Mouse (Mus musculus) cerebellum, postnatal 36 days (tissue): ENCODE data around the gene Fastkd2.
A peak's percentile ranks its signal among the peaks of the same experiment; 100 is the strongest.

Experiments
- DNase-seq, 2 experiments: peaks; one replicate each; pipeline ENCODE4 v3.0.0; 2021 to 2022; ENCODE audit warnings: mixed read lengths in 2 of 2

The Fastkd2 gene

DNA sequence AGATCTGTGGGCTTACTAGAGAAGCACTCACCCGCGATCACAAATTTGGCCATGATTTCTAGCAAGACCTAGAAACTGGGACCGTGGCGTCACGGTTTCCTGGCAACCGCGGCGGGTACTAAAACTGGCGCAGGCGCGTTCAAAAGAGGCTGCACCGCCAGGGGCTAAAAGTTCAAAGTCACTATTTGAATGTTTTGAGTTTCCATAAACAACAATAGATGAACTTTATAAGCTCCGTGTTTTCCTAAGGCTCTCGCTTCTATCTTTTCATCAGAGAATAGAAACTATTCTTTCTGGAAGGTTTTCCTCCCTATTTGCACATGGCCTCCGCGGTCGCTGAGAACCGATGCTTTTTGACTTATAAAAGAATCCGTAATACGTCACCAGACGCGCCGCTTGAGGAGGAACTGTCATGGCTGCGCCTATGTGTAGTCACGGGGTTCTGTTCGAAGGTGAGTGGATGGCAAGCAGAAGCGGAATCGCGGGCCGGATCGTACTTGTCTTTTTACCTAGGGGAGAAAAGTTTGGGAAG, at the start of gene Fastkd2, which contains the start of gene Mdh1b:
TSS of gene Fastkd2 (plus strand) at position 375 of the 532 bp plus-strand sequence.
TSS of gene Mdh1b (minus strand) at position 79 of the 532 bp plus-strand sequence.
- peak; percentile 86 to 94 for DNase-seq

DNA sequence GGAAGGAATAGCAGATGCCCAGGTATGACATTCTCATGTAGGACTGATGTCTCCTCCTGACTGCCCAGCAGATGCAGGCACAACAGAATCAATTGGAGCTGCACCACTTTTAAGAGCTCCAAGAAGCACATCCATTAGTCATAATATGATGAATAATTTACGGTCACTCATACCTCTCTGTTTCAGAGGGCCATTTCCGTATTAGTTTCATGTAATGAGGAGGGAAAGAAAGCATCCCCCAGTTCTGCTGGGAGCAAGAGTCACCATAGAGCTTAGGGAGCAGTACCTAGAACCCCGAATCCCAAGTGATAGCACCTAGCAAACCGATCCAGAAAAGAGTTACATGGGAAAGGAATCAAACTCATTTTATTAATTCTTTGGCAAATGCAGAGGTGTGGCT, 43.6 kb upstream of the Fastkd2 start, which contains the start of gene Dytn:
TSS of gene Dytn (minus strand) at position 101 of the 400 bp plus-strand sequence.
- DNase-seq = no peak

DNA sequence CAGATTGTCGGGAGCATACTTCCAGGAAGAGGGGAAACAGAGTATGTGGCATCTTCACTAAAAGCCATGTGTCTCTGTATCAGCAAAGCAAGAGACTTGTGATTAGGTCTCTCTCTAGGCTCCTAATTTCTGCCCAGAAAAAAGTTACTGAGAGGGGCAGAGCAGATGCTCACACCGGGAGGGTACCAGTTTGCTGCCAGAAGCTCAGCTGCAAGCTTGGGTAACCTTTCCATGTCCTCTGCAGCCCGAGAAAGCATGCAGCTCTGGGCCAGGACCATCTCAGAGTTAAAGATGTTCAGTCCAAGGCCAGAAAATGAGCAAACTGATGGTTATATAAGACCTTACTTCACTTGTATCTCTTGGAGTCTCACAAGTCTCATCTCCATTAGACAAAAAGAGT, 33.6 kb upstream of the Fastkd2 start:
- peak in 1 of 2 experiments; percentile 4 for DNase-seq

DNA sequence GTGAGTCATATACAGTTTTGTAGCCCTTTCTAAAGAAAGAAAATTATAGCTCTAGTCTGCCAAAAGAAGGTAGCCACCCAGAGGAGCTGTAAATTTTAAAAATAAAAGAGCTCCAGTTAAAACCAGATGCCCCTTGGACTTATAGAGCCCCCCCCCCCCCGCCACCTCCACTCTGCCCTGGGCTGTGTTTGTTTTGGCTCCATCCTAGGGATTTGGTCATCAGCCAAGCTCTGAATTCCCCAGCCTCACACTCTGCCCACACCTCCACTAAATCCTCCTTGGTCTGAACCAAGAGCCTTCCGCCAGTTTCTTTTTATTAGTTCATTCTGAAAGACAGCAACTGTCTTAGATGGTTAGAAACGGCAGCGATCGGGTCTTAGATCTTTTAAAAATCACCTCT, 24.7 kb upstream of the Fastkd2 start:
- DNase-seq = no peak

DNA sequence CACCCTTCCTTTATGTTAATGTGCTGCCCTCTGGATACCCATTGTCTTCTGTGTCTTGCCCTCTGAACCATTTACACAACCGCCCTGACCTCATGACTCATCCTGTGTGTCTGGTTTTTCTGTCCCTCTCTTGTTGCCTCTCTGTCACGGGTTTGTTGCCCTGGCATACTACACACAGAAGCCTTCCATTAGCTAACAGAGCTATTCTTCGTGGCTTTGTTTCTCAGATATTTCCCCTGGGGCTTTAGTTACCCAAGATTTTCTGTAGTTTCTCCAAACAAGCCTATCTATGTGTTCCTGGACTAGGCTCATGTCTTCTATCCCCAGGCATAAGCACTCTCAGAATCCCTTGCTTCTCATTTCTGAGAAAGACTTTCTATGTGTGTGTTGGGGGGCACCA, 21.5 kb upstream of the Fastkd2 start:
- no peak for DNase-seq

DNA sequence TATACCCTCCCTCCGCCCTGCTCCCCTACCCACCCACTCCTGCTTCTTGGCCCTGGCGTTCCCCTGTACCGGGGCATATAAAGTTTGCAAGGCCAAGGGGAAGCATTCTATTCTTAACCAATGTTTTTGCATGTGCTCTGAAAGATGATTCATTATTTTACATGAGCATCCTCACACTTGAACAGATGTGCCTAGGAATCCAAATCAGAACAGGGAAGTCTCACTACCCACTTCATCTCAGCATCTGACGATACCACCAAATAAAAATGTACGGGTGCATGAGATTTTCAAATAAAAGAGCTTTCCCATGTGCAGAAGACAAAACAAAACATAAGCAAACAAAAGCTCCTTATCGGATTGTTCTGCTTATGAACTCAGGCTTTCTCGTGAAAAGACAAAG, 10.3 kb upstream of the Fastkd2 start:
- no peak for DNase-seq

DNA sequence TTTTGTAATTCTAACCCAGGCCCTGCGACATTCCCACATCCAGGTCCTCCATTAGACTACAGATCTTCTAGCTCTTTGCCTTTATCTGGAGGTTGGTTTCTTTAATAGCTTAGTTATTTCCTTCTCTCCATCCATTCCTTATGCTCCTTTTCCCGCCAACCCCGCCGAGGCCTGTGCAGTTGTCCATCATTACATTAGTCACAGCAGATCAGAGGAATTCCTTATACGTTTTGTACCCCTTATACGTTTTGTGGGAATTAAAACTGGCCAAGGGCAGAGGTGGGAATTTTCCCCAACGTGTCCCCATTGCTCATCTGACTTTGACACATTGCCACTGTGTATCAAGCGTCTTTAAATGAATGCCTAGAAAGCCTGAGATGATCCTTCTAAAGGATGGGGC, 618 bp upstream of the Fastkd2 start:
- DNase-seq = peak in 1 of 2 experiments; percentile 9

DNA sequence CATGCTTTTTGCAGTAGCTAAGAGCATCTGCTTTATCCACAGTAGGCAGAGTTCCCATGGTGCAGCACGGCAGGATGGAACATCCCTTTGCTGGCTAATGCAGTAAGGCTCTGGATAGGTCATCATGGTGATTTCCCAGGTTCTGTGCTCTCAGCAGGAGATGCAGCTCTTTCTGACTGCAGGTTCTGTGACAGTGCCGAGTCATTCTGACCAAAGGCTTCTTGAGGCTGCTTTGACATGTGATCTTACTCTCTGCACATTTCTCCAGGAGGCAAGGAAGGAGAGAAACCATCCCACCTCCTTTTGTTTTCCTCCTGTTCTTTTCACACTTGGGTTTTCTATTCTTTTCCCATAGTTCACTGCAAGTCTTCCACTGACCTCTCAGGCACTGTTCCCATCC, 25.6 kb downstream of the Fastkd2 start:
- DNase-seq = no peak

DNA sequence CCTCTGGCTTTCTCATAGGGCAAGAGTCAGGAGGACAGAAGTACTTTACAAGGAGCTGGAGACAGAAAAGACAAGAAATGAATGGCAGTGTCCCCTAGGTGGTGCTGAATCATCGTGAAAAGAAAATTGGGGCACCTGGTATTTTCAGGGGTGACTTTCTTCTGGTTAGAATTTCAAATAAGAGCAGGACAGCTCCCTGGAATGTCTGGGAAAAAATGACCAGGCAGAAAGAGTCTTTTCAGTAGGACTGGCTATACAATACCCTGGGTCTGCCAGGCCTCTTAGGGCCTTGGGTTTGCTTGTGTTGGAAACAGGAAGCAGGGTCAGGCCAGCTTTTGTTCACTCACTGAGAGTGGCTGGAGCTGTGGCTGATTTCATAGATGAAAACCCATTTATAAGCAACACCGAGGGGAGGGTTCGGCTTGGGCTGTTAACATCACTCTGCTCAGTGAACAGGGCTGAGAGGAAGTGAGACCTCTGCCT, 32.8 kb downstream of the Fastkd2 start:
- peak; percentile 63 to 79 for DNase-seq

DNA sequence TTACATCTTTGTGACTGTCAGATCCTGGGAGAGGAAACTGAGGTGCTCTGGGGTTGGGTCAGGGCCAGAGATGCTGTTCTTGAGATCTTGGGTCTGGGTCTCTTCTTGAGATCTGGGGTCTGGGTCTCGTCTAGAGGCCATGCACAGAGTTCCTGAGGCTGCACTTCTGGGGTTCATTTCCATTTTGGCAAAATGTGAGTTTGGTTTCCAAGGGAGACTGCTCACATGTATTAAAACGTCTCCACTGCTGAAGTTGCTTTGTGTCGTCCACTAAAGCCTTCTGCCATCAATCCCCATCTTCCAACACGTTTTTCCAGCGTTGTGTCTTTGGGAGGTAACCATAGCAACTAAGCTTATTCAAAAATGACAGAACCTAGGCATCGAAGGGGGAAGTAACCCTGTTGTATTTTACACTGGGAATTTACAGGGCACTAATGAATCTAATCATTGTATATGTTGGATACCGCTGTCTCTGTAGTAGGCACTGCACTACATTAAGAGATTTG, 33.5 kb downstream of the Fastkd2 start:
- DNase-seq = peak in 1 of 2 experiments; percentile 10

DNA sequence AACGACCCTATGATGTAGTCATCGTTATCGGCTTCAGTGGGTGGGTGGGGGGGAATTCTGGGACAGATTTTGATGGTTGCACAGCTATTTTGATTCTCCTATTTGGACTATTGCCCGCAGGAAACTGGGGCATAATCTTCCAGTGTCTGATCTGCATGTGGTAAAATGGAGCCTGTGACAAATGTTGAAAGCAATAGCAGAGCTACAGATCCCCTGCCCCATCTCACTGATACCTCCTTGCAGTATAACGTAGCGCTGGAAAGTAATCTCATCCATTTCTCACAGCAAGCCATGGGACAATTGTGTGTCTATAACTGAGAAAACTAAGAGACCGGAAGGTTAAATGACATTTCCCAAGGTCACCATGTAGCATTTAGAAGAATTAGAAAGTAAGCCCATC, 34.0 kb downstream of the Fastkd2 start:
- no peak for DNase-seq

DNA sequence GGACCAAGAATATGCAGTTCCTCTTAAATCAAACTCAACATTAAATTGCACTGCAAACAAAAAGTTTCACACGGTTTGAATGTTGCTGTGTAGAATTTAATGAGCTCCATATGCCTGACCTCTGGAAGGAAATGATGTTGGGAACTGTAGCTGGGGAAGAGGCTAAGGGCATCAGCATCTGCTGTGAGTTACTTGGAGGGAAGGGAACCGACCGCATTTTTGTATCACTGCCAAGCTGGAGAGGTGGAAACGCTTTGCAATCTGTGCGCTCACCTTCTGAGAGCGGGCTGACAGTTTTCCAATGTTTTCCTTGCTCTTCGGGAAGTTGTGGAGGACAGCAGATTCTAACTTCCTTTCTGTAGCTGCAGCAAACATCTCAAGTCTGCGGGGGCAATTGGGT, 37.7 kb downstream of the Fastkd2 start:
- DNase-seq = peak in 1 of 2 experiments; percentile 16

DNA sequence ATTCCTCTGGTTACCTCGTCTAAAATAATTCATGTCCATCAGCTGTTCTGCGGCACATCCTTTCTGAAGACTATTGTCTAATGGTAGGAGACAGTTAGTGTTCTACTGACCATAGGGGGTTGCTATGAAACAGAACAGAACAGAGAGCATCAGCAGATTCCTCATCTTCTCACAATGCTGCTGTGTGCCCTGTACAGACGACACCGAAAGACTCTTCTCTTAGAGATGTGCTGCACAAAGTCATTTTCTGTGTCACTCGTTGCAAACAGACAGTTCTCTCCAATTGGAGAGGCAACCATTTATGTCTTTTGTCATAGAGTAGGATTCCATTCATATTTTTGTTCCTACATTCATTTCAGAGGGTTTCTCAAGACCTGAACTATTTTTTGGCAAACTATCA, 38.8 kb downstream of the Fastkd2 start, which contains the start of gene 4933402D24Rik:
TSS of gene 4933402D24Rik (minus strand) at position 101 of the 400 bp plus-strand sequence.
- no peak for DNase-seq

DNA sequence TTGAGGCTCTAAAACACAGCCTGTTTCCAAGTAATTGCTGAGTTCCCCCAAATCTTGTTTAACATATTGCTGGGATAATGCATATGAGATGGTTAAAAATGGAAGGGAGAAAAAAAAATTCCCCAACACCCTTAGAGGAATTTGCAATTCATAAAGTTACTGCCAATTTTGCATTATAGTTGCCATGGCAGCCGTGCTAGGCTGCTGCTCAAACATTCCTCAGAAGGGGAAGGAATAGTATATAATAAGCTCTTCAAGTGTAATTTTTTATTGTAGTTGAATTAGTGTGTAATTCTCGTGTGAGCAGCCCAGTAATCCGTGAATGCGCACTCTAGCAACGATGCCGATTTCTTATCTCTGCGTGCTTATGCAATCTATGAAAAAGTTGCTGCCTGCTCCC, 39.9 kb downstream of the Fastkd2 start:
- no peak for DNase-seq

DNA sequence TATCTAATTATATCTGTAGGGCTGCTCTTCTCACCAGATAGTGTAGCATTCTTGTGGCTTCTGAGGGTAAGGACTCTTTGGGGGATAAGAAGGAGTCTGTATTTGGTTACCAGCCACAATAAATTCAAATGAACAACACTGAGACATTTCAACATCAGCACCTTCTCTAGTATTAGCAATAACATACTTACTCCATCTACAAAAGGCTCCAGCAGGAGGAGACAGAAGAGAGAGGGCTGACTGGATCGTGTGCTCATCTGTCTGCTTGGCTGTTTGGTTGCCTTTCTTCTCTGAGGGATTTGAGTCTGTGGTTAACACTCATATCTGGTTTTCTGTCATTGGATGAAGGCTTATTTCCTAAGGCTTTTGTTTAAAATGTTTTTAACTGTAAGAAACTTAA, 46.0 kb downstream of the Fastkd2 start:
- no peak for DNase-seq

DNA sequence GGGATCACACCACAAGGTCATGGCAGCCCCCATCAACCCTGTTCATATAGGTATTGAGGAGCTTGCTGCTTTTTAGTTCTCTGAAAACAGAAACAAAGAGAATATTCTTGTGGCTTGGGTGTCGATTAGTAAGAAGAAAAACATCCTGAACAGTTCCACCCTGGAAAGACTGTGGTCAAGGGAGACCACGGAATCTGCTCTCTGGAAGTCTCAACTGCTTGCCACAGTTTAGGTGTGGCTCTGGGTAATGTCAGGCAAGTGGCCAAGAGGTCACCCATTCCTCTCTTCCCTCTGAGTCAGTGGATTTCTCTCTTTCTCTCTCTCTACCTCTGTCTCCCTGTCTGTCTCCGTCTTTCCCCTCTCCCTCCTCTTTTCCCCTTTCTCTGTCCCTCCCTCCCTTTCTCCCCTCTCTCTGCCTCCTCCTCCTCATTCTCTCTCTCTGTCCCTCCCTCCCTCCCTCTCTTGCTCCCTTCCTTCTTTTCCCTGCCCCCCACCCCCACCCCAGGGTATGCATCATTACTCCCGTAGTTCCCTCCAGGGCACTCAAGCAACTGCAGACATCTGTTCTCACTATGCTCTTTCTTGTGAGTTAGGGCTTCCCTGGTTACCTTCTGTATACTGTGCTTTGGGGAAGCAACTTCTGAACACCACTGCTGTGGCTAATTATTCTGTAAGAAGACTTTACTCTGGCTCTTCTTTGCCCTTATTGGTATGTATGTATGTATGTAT, 46.7 kb downstream of the Fastkd2 start:
- DNase-seq = no peak

DNA sequence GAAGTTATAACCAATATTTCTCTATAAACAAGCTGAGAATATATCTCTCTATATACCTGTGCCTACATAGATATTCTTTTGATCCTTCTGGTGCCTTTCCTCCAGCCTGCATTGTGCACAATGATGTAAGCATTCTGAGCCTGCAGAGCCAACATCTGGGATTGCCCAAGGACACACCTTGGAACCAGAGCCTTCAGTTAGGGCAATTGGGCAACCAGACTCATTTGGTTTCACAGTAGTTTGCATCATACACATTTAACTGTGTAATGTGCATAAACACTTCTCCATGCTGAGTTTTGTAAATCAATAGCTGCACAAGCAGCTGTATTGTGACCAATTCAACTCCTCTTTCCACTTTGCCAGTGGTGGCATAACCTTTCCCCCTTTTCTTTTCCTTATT, 63.9 kb downstream of the Fastkd2 start:
- no peak for DNase-seq
